Mouse (Mus musculus) adipose tissue, adult 10 weeks (tissue): ENCODE measurements around the gene Ndufa11. TPM values are rescaled to one million over a fixed set of nuclear protein-coding genes. Genes with fewer than 3 reads are reported as not detected.

Experiments
- polyA plus RNA-seq: library from polyadenylated mRNA; stranded (reverse); fragments of 350-450 nt; fragmentation: Illumina TruSeq; extraction: RNeasy Lipid Tissue Mini Kit (QIAGEN cat#74804); gene quantifications from one replicate; pipeline ENCODE4 v1.2.3, GENCODE M21; 2014; ENCODE audit warnings: low read depth, low replicate concordance

Gene Ndufa11
- polyA plus RNA-seq, result 224 TPM

GRCm38 (mm10) chr17:56717363-56718058, at the start of gene Ndufa11, which contains the start of gene Vmac:
Gene Ndufa11 (plus strand): TSS chr17:56717767.
Gene Vmac (minus strand): TSS chr17:56718022.

GRCm38 (mm10) chr17:56672941-56673646, 44.5 kb upstream of the Ndufa11 start, which contains the start of gene Ranbp3:
Gene Ranbp3 (plus strand): TSS chr17:56673294.

GRCm38 (mm10) chr17:56757416-56758123, 40.0 kb downstream of the Ndufa11 start, which contains the start of gene Nrtn:
Gene Nrtn (minus strand): TSS chr17:56757530.

GRCm38 (mm10) chr17:56764474-56765354, 47.1 kb downstream of the Ndufa11 start, which contains the start of gene Dus3l:
Gene Dus3l (plus strand): TSS chr17:56764757.

GRCm38 (mm10) chr17:56769950-56770349, 52.4 kb downstream of the Ndufa11 start, which contains the start of gene Prr22:
Gene Prr22 (plus strand): TSS chr17:56770250.

Other genes with a start within 250 kb of the Ndufa11 start
- 49.8 TPM for gene Ptprs, start 241.3 kb upstream of the Ndufa11 start, polyA plus RNA-seq
- 8.4 TPM for gene Znrf4, start 205.3 kb upstream of the Ndufa11 start, polyA plus RNA-seq
- gene Gm20219, start 163.4 kb upstream of the Ndufa11 start, polyA plus RNA-seq, result 7.1 TPM
- gene Safb2, start 133.2 kb upstream of the Ndufa11 start, polyA plus RNA-seq, result 77.2 TPM
- 77.6 TPM for gene Safb, start 132.9 kb upstream of the Ndufa11 start, polyA plus RNA-seq
- 309 TPM for gene 2410015M20Rik, start 108.0 kb upstream of the Ndufa11 start, polyA plus RNA-seq
- gene Rpl36, start 104.4 kb upstream of the Ndufa11 start, polyA plus RNA-seq, result 1,330 TPM
- 60.5 TPM for gene Lonp1, start 90.9 kb upstream of the Ndufa11 start, polyA plus RNA-seq
- gene Catsperd, start 89.6 kb upstream of the Ndufa11 start, polyA plus RNA-seq, result 3.6 TPM
- 42.4 TPM for gene Ranbp3, start 44.5 kb upstream of the Ndufa11 start, polyA plus RNA-seq
- 43.1 TPM for gene Vmac, start 255 bp downstream of the Ndufa11 start, polyA plus RNA-seq
- 3.1 TPM for gene Nrtn, start 39.8 kb downstream of the Ndufa11 start, polyA plus RNA-seq
- gene Dus3l, start 47.0 kb downstream of the Ndufa11 start, polyA plus RNA-seq, result 27.7 TPM
- 3.3 TPM for gene Prr22, start 52.5 kb downstream of the Ndufa11 start, polyA plus RNA-seq
- gene Rfx2, start 113.2 kb downstream of the Ndufa11 start, polyA plus RNA-seq, result 12.6 TPM
- gene Acsbg2, start 156.7 kb downstream of the Ndufa11 start, polyA plus RNA-seq, result 4.8 TPM
- gene 1700061G19Rik, start 157.7 kb downstream of the Ndufa11 start, polyA plus RNA-seq, result 1.8 TPM
- 23.0 TPM for gene Mllt1, start 217.6 kb downstream of the Ndufa11 start, polyA plus RNA-seq